Mouse (Mus musculus) brown adipose tissue, adult 24 weeks (tissue): ENCODE data around the gene Tbrg1. TPM values are rescaled to one million over a fixed set of nuclear protein-coding genes. Genes with fewer than 3 reads are reported as not detected.

Experiments used
- H3K27ac ChIP-seq: fragments of 200-500 bp; replicated peaks from 2 replicates; pipeline ENCODE4 v1.5.1; 2012; ENCODE audit warnings: low read depth, mild to moderate bottlenecking, low read length
- H3K4me1 ChIP-seq: fragments of 200-500 bp; 2 replicates; pipeline ENCODE4 v1.6.1; 2012; ENCODE audit warnings: low read length, mixed read lengths; ENCODE audit not compliant: control insufficient read depth, insufficient read depth, insufficient read length
- H3K4me3 ChIP-seq: fragments of 200-500 bp; 2 replicates; pipeline ENCODE4 v1.5.1; 2012; ENCODE audit warnings: low read depth, mild to moderate bottlenecking, low read length, moderate library complexity; ENCODE audit not compliant: insufficient read depth
- polyA plus RNA-seq: library from polyadenylated mRNA; stranded (reverse); fragments of >200 nt; gene quantifications from 2 replicates; pipeline ENCODE4 v1.2.4, GENCODE M21; 2012; ENCODE audit not compliant: missing spikeins, insufficient read depth, insufficient read length

The Tbrg1 gene
- polyA plus RNA-seq, 1 experiment = 15.6 TPM

GRCm38 (mm10) chr9:37653836-37654235 lies 3.3 kb downstream of the Tbrg1 start:
- no peak overlapping the region for H3K27ac ChIP-seq
- no peak overlapping the region for H3K4me3 ChIP-seq
- H3K4me1 ChIP-seq = no peaks in the 10 kb centered on the region

GRCm38 (mm10) chr9:37650639-37651038 lies 6.5 kb downstream of the Tbrg1 start:
- Histone ChIP-seq H3K27ac (no peak overlapping the region), H3K4me3 (no peak overlapping the region), H3K4me1 (no peaks in the 10 kb centered on the region)

DNA sequence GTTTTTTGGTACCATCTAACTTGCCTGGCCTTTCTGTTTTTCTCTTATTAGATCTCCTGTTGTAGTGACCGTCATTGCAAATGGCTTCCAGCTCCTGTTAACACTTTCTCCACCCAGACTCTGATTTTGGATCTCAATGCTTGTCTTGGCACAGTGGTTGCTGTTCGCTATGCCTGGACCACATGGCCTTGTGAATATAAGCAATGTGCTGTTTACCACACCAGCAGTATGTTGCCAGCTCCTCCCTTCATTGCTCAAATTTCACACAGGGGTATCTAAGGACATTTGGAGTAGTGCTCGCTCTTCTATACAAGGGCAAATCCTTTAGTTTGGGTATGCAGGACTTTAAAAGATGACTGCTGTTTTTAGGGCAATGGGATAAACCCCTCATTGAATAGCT lies 10.9 kb downstream of the Tbrg1 start:
- Histone ChIP-seq H3K4me3 (no peak overlapping the region), H3K27ac (no peak overlapping the region), H3K4me1 (no peaks in the 10 kb centered on the region)

GRCm38 (mm10) chr9:37638721-37639120 lies 18.4 kb downstream of the Tbrg1 start:
- Histone ChIP-seq H3K4me1 (no peaks in the 10 kb centered on the region), H3K27ac (no peak overlapping the region), H3K4me3 (no peak overlapping the region)

GRCm38 (mm10) chr9:37636800-37637542 lies 20.1 kb downstream of the Tbrg1 start:
- Histone ChIP-seq H3K4me1 (no peaks in the 10 kb centered on the region), H3K4me3 (no peak overlapping the region), H3K27ac (no peak overlapping the region)

GRCm38 (mm10) chr9:37636335-37636734 lies 20.8 kb downstream of the Tbrg1 start:
- H3K4me1 ChIP-seq = no peaks in the 10 kb centered on the region
- no peak overlapping the region for H3K27ac ChIP-seq
- no peak overlapping the region for H3K4me3 ChIP-seq

GRCm38 (mm10) chr9:37634269-37634668 lies 22.8 kb downstream of the Tbrg1 start:
- Histone ChIP-seq H3K27ac (no peak overlapping the region), H3K4me1 (no peaks in the 10 kb centered on the region), H3K4me3 (no peak overlapping the region)

DNA sequence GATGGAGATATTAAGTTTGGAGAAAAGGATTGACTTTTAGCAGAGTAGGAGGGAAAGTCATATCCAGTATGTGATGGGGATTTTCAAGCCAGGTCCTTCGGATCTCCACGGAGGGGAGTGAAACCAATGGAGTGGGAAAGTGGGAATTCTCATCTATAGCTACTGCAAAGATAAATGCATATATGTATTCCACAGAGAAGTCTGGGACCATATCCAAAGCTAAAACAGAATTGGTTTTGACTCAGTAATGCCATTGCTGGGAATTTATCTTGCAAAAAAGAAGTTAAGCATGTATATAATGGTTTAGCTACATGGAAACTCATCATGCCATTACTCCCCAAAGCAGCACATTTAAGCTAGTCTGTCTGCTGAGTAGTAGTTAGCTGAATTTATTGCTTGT lies 24.8 kb downstream of the Tbrg1 start:
- no peak overlapping the region for H3K4me3 ChIP-seq
- no peaks in the 10 kb centered on the region for H3K4me1 ChIP-seq
- H3K27ac ChIP-seq = no peak overlapping the region

- Histone ChIP-seq H3K4me3 (no peak overlapping the region), H3K4me1 (no peaks in the 10 kb centered on the region), H3K27ac (no peak overlapping the region)
Observed at GRCm38 (mm10) chr9:37629941-37630340, 27.2 kb downstream of the Tbrg1 start.

GRCm38 (mm10) chr9:37628581-37628980 lies 28.5 kb downstream of the Tbrg1 start:
- Histone ChIP-seq H3K4me1 (no peaks in the 10 kb centered on the region), H3K4me3 (no peak overlapping the region), H3K27ac (no peak overlapping the region)

- H3K4me3 ChIP-seq = no peak overlapping the region
- no peak overlapping the region for H3K27ac ChIP-seq
- no peaks in the 10 kb centered on the region for H3K4me1 ChIP-seq
Observed at GRCm38 (mm10) chr9:37627263-37627662, 29.8 kb downstream of the Tbrg1 start.

DNA sequence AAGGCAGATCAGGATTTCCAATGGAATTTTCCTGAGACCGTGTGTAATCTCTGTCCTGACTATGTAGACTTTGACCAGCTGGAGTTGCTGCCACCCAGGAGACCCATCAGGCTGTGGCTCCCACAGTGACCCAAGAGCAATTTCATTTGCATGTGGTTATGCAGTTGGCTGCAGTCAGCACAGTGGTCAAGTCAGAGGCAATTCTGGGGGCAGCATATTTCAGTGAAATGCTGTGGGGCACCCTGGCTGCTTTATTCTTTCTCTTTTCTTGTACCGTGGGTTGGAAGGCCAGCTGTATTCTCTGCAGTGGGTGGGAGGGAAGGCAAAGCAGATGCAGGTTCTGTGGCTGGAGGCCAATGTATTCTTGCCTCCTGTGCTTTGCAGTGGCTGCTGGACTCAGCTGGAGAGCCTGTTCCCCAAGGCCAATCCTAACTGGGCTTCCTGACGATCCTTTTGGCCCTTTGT lies 31.0 kb downstream of the Tbrg1 start:
- Histone ChIP-seq H3K4me3 (no peak overlapping the region), H3K4me1 (no peaks in the 10 kb centered on the region), H3K27ac (no peak overlapping the region)

GRCm38 (mm10) chr9:37625641-37626040 lies 31.5 kb downstream of the Tbrg1 start:
- no peaks in the 10 kb centered on the region for H3K4me1 ChIP-seq
- no peak overlapping the region for H3K4me3 ChIP-seq
- no peak overlapping the region for H3K27ac ChIP-seq

DNA sequence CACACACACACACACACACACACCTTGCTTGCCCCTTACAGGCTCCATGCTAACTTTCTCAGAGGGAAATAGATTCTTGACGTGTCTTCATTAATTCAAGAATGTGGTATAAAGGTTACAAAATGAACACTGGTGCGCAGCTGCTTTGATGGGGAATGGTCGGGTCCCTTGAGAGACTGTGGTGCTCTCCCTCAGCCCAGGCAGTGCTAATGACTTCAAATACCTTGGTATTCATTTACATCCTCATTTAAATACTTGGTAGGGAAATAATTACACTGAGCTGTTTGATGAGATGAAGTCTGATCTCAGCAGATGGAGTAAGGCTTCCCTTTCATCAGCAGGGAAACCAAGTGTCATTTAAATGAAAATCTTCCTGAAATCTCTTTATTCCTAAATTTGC lies 32.0 kb downstream of the Tbrg1 start:
- H3K4me1 ChIP-seq = no peaks in the 10 kb centered on the region
- H3K4me3 ChIP-seq = no peak overlapping the region
- H3K27ac ChIP-seq = no peak overlapping the region

GRCm38 (mm10) chr9:37624502-37624901 lies 32.6 kb downstream of the Tbrg1 start:
- H3K27ac ChIP-seq = no peak overlapping the region
- H3K4me1 ChIP-seq = no peaks in the 10 kb centered on the region
- no peak overlapping the region for H3K4me3 ChIP-seq

GRCm38 (mm10) chr9:37623981-37624380 lies 33.1 kb downstream of the Tbrg1 start:
- Histone ChIP-seq H3K4me1 (no peaks in the 10 kb centered on the region), H3K27ac (no peak overlapping the region), H3K4me3 (no peak overlapping the region)
